Mouse (Mus musculus) intestine, embryonic 14.5 days (tissue): ENCODE measurements around the gene Lefty1. TPM values are rescaled to one million over a fixed set of nuclear protein-coding genes. Genes with fewer than 3 reads are reported as not detected.
"Not testable (repeated sequence)": the region's sequence is repeated elsewhere in the genome, so short reads cannot be mapped to it uniquely, and the experiment has no call there.

ENCODE experiments used
- ATAC-seq: fragments of 200-750 bp; cut with Nextera tagmentation; replicated peaks from 2 replicates; pipeline ENCODE4 v1.8.0; 2017; ENCODE audit warnings: low read depth, moderate number of reproducible peaks, moderate TSS enrichment, moderate library complexity; ENCODE audit not compliant: low FRiP score, low TSS enrichment
- DNase-seq: peaks from one replicate; pipeline ENCODE4 v3.0.0-alpha.2; 2018; ENCODE audit warnings: low spot score
- H3K27ac ChIP-seq: fragments of 300-500 bp; sonication (generic); 2 replicates; pipeline ENCODE4 v1.5.1; 2014; ENCODE audit warnings: low read depth, mild to moderate bottlenecking, control low read depth
- H3K27me3 ChIP-seq: fragments of 300-500 bp; sonication (generic); replicated peaks from 2 replicates; pipeline ENCODE4 v1.6.1; 2014; ENCODE audit warnings: low read length, control low read depth; ENCODE audit not compliant: control insufficient read depth, insufficient read depth
- H3K36me3 ChIP-seq: fragments of 300-500 bp; sonication (generic); 2 replicates; pipeline ENCODE4 v1.6.1; 2014; ENCODE audit warnings: low read length, control low read depth; ENCODE audit not compliant: control insufficient read depth, insufficient read depth
- H3K4me1 ChIP-seq: fragments of 300-500 bp; sonication (generic); replicated peaks from 2 replicates; pipeline ENCODE4 v1.6.1; 2014; ENCODE audit warnings: low read length, control low read depth, mixed read lengths; ENCODE audit not compliant: control insufficient read depth, insufficient read depth
- H3K4me2 ChIP-seq: fragments of 300-500 bp; sonication (generic); 2 replicates; pipeline ENCODE4 v1.6.1; 2014; ENCODE audit warnings: low read length
- H3K4me3 ChIP-seq: fragments of 300-500 bp; sonication (generic); 2 replicates; pipeline ENCODE4 v1.5.1; 2014; ENCODE audit warnings: low read depth, low read length, control low read depth, mixed read lengths
- H3K9ac ChIP-seq: fragments of 300-500 bp; sonication (generic); 2 replicates; pipeline ENCODE4 v1.6.1; 2014; ENCODE audit warnings: mild to moderate bottlenecking, low read length
- H3K9me3 ChIP-seq: fragments of 300-500 bp; sonication (generic); 2 replicates; pipeline ENCODE4 v1.6.1; 2016; ENCODE audit warnings: low read length, control low read depth; ENCODE audit not compliant: control insufficient read depth
- WGBS: fragments of 180-500 bp; shearing (Covaris S2); extraction: QIAGEN DNeasy Blood & Tissue Kit; methylation state at CpG from one replicate; pipeline ENCODE4 v1.1.7; 2014; 5-methylcytosine and 5-hydroxymethylcytosine counted together
- polyA plus RNA-seq: library from polyadenylated mRNA; unstranded; fragments of >200 nt; fragmentation: Nextera tagmentation; extraction: Ambion mirVana; gene quantifications from 2 replicates; pipeline ENCODE4 v1.2.1, GENCODE M21; 2014

Gene Lefty1
- 1.7 and 2.1 TPM in 2 replicates for polyA plus RNA-seq

DNA sequence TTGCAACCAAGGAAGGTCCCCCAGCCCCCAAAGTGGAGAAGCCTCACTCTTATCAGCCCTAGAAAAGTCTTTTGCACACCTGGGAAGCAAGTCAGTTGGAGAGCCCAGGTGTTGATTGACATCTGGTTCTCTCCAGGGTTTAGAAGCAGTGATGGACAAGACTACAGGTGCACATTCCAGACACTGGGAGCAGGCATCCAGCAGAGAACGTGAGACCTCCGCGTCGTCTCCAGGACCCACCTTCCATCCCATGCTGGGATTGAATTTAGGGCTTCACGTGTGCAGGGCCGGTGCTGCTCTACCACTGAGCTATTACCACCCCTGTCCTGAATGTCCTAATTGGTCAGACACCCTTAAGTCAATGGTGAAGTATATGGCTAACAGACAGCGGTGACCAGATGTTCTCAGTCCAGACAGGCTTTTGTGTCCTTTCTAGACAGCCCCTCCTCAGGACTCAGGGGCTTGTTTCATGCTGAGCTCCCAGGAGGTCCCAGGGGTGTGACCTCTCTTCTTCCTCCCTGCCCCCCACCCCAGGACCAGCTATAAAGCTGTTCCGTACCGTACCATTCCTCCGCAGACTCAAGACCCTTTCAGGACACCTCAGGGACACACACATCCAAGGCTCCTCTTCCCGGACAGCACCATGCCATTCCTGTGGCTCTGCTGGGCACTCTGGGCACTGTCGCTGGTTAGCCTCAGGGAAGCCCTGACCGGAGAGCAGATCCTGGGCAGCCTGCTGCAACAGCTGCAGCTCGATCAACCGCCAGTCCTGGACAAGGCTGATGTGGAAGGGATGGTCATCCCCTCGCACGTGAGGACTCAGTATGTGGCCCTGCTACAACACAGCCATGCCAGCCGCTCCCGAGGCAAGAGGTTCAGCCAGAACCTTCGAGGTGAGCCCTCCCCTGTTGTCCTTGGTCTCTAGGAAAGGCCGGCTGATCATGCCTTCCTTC, at the start of gene Lefty1:
Gene Lefty1 (plus strand): TSS at position 556 of the 953 bp plus-strand sequence.
- DNase-seq (no peak), ATAC-seq (no peak)
- Histone ChIP-seq H3K4me3 (no peak within 1 kb of the TSS), H3K9me3 (no peaks in the 10 kb centered on the region), H3K9ac (no peak within 1 kb of the TSS), H3K27me3 (peaks cover 29% of the 10 kb centered on the region), H3K4me1 (0 out of 2 replicates have a peak, but pooled peaks cover 4% of the 10 kb centered on the region), H3K27ac (no peak within 1 kb of the TSS), H3K36me3 (no peaks in the 10 kb centered on the region), H3K4me2 (no peak within 1 kb of the TSS)
- 22% methylated on average over 21 of the region's 21 CpGs for WGBS

DNA sequence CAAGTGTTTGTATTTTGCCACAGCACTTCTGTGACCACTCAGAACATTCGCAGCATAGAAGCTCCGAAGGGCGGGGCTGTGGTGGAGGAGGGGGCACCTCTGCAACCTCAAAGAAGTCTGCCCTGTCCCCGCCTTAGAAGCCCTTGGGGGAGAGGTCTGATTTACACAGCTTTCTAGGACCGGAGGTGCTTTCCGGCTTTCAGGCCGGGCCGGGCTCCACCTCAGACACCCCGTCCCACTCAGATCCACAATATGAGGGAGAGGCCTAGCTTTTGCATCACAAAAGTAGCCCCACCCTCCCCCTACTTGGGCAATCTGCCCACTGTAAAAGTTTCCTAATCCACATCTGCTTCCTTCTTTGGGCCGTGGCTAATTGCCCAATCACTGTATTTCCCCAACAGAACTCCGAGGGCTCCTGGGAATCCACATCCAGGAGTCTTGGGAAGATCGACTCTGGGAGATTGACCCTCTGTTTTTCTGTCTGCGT, 46.2 kb upstream of the Lefty1 start:
- Histone ChIP-seq H3K36me3 (no peaks in the 10 kb centered on the region), H3K27me3 (peaks cover 9% of the 10 kb centered on the region), H3K9ac (peak overlapping the region; percentile 30; the same call in 1 of the 2 replicates), H3K4me2 (peak overlapping the region; percentile 45), H3K27ac (peak overlapping the region; percentile 64; the same call in 1 of the 2 replicates), H3K4me1 (peaks cover 18% of the 10 kb centered on the region), H3K4me3 (no peak overlapping the region), H3K9me3 (no peaks in the 10 kb centered on the region)
- ATAC-seq (peak; percentile 47), DNase-seq (peak; percentile 78)
- WGBS, result 8% methylated on average over 13 of the region's 13 CpGs

DNA sequence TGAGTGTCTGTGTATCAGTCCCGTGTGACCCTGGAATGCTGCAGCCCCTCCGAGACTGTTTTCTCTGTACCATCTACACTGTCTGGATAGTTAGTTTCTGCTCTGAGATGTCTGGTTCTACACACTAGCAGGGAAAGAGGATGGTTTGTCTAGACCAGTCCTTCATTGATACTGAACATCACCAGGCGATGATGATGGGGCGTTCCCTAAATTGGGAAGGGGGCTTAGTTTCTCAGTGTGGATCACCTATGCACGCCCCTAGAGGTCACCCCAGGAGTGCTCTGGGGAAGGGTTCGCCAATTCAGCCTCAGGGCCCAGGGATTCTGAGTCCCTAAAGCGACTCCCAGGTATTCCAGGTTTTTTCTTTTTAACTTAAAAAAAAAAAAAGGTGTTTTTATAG, 45.6 kb upstream of the Lefty1 start:
- Histone ChIP-seq H3K27me3 (peaks cover 15% of the 10 kb centered on the region), H3K4me2 (peak overlapping the region; percentile 45), H3K9me3 (no peaks in the 10 kb centered on the region), H3K27ac (peak overlapping the region; percentile 64; the same call in 1 of the 2 replicates), H3K9ac (0 out of 2 replicates have a peak overlapping the region, but pooled peaks have one; percentile 5), H3K4me3 (no peak overlapping the region), H3K4me1 (peaks cover 17% of the 10 kb centered on the region), H3K36me3 (no peaks in the 10 kb centered on the region)
- WGBS, result 43% methylated on average over 7 of the region's 7 CpGs
- DNase-seq (no peak), ATAC-seq (peak; percentile 1; the same call in 1 of the 2 replicates)

DNA sequence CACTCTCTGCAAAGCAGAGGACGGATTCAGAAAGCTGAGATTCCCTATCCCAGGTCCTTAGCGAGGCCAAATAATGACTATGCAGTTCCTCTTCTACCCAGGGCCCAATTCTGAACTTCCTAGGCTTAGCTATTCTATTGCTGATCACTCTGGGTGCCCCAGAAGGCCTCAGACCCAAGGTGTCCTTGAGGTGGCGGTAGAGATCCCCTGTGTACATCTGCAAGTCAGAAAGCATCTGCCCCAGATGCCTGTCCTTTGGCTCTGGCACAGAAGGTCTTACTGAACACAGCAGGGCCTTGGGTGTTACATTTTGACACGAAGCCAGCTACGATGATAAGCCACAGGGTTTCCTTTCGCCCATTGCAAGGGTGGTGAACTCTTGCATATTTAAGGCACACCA, 45.0 kb upstream of the Lefty1 start:
- no peak for ATAC-seq
- peaks cover 13% of the 10 kb centered on the region for H3K4me1 ChIP-seq
- peaks cover 21% of the 10 kb centered on the region for H3K27me3 ChIP-seq
- H3K4me3 ChIP-seq, result no peak overlapping the region
- no peak overlapping the region for H3K4me2 ChIP-seq
- H3K9ac ChIP-seq, result no peak overlapping the region
- no peak for DNase-seq
- no peaks in the 10 kb centered on the region for H3K9me3 ChIP-seq
- no peak overlapping the region for H3K27ac ChIP-seq
- no peaks in the 10 kb centered on the region for H3K36me3 ChIP-seq
- 50% methylated on average over 6 of the region's 6 CpGs for WGBS

DNA sequence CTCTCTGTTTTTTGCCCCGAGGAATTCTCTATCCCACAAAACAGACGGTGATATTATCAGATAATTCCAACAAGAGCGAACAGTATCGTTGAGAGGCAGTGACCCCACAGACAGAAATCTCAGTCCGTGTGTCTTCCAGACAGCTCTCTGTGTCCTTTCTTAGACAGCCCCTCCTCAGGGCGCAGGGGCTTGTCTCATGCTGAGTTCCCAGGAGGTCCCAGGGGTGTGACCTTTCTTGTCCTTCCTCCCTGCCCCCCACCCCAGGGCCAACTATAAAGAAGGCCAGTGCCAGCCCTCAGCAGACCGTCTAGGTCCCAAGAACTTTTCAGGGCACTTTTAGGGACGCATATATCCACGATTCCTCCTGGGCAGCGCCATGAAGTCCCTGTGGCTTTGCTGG, 42.0 kb upstream of the Lefty1 start, which contains the start of gene Lefty2:
Gene Lefty2 (plus strand): TSS at position 301 of the 400 bp plus-strand sequence.
- Histone ChIP-seq H3K27ac (no peak within 1 kb of the TSS), H3K36me3 (no peaks in the 10 kb centered on the region), H3K4me2 (no peak within 1 kb of the TSS), H3K4me1 (peaks cover 13% of the 10 kb centered on the region), H3K27me3 (peaks cover 28% of the 10 kb centered on the region), H3K9ac (no peak within 1 kb of the TSS), H3K4me3 (no peak within 1 kb of the TSS), H3K9me3 (no peaks in the 10 kb centered on the region)
- ATAC-seq (no peak), DNase-seq (no peak)
- WGBS, result 61% methylated on average over 10 of the region's 10 CpGs

DNA sequence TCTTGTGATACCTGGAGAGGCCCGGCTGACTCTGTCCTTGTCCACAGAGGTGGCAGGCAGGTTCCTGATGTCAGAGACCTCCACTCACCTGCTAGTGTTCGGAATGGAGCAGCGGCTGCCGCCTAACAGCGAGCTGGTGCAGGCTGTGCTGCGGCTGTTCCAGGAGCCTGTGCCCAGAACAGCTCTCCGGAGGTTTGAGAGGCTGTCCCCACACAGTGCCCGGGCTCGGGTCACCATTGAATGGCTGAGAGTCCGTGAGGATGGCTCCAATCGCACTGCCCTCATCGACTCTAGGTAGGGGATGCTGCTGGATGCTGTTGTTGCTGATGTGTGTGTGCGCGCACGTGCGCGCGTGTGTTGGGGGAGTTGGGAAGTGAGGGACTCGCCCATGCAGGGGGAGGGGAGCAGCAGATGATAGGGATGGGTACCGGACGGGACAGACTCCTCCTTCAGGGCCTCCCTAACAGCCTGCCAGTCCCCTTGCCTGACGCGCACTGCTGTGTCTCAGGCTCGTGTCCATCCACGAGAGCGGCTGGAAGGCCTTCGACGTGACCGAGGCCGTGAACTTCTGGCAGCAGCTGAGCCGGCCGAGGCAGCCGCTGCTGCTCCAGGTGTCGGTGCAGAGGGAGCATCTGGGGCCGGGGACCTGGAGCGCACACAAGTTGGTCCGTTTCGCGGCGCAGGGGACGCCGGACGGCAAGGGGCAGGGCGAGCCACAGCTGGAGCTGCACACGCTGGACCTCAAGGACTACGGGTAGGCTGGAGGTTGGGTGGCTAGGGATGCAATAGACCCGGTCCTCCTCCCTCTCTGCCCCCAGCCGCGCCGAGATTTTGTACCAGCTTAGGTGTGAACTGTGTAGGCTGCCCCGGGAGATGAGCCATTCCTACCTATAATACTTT, 40.5 kb upstream of the Lefty1 start:
- not testable (repeated sequence) for H3K9ac ChIP-seq, H3K27ac ChIP-seq, H3K36me3 ChIP-seq, H3K4me1 ChIP-seq, H3K9me3 ChIP-seq, DNase-seq
- peaks cover 28% of the 10 kb centered on the region for H3K27me3 ChIP-seq
- peak; percentile 43; the same call in 1 of the 2 replicates for ATAC-seq
- H3K4me3 ChIP-seq, result peak overlapping the region; percentile 20; the same call in 1 of the 2 replicates
- WGBS, result 6% methylated on average over 45 of the region's 51 CpGs
- peak overlapping the region; percentile 37 for H3K4me2 ChIP-seq

DNA sequence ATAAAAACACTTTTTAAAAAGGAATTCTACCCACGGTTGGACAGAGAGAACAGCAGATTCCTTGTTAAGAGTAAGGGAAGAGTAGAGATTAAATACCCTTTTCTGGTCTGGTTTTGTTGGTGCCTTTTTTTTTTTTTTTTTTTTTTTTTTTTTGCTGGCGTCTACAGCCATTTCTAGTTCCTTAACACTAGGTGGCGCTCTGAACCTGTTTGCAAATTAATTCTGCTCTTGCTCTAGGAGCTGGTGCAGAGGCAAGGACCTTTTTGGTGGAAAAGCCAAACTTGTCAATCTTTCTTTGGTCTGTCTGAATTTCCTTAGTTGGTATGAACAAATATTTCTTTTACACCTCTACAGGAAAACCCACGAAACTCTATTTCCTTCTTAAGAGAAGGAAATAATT, 33.7 kb upstream of the Lefty1 start:
- no peak overlapping the region for H3K4me3 ChIP-seq
- H3K27me3 ChIP-seq, result no peaks in the 10 kb centered on the region
- no peak overlapping the region for H3K4me2 ChIP-seq
- H3K9me3 ChIP-seq, result no peaks in the 10 kb centered on the region
- H3K27ac ChIP-seq, result no peak overlapping the region
- DNase-seq (no peak), ATAC-seq (no peak)
- 2% methylated on average over 4 of the region's 4 CpGs for WGBS
- peaks cover 5% of the 10 kb centered on the region for H3K36me3 ChIP-seq
- H3K4me1 ChIP-seq, result peaks cover 14% of the 10 kb centered on the region
- H3K9ac ChIP-seq, result no peak overlapping the region

DNA sequence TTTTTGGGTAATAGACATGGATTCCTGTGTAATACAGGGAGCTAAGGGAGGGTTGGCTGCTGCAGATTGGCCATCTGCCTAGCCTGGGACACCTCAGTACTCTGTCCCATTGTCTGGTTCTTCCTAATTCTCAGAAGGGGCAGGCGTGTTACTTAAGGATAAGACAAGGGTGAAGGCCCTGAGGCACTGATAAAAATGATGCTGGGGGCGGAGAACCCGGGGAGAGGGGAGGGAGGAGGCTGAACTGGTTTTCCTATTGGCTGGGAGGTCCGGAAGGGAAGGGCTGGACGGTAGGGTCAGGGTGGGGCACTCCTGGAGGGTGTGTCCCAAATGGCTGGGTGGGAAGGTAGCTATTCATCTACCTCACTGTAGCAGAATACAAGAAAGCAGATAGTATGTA, 31.9 kb upstream of the Lefty1 start:
- Histone ChIP-seq H3K4me2 (no peak overlapping the region), H3K4me1 (peaks cover 14% of the 10 kb centered on the region), H3K9ac (no peak overlapping the region), H3K27ac (no peak overlapping the region), H3K4me3 (no peak overlapping the region), H3K36me3 (peaks cover 23% of the 10 kb centered on the region), H3K27me3 (no peaks in the 10 kb centered on the region), H3K9me3 (no peaks in the 10 kb centered on the region)
- no peak for DNase-seq
- ATAC-seq, result no peak
- 37% methylated on average over 5 of the region's 5 CpGs for WGBS
